Mouse (Mus musculus) hindbrain, embryonic 15.5 days (tissue): ENCODE results near the gene 4930507D05Rik. TPM values are rescaled to one million over a fixed set of nuclear protein-coding genes. Genes with fewer than 3 reads are reported as not detected.
"Not testable (repeated sequence)": the region's sequence is repeated elsewhere in the genome, so short reads cannot be mapped to it uniquely, and the experiment has no call there.

Experiments used
- ATAC-seq: fragments of 200-750 bp; cut with Nextera tagmentation; 2 replicates; pipeline ENCODE4 v1.8.0; 2017; ENCODE audit warnings: low read depth, moderate number of reproducible peaks, moderate TSS enrichment; ENCODE audit not compliant: low FRiP score
- H3K27ac ChIP-seq: fragments of 300-500 bp; sonication (generic); replicated peaks from 2 replicates; pipeline ENCODE4 v1.5.1; 2015; ENCODE audit warnings: mild to moderate bottlenecking, inconsistent platforms
- H3K27me3 ChIP-seq: fragments of 300-500 bp; sonication (generic); 2 replicates; pipeline ENCODE4 v1.6.1; 2015; ENCODE audit warnings: control low read depth, inconsistent platforms
- H3K36me3 ChIP-seq: fragments of 300-500 bp; sonication (generic); 2 replicates; pipeline ENCODE4 v1.6.1; 2015; ENCODE audit warnings: control low read depth, inconsistent platforms
- H3K4me1 ChIP-seq: fragments of 300-500 bp; sonication (generic); replicated peaks from 2 replicates; pipeline ENCODE4 v1.6.1; 2015; ENCODE audit warnings: control low read depth, inconsistent platforms
- H3K4me2 ChIP-seq: fragments of 300-500 bp; sonication (generic); 2 replicates; pipeline ENCODE4 v1.6.1; 2015; ENCODE audit warnings: moderate library complexity, mild to moderate bottlenecking, inconsistent platforms
- H3K4me3 ChIP-seq: fragments of 300-500 bp; sonication (generic); 2 replicates; pipeline ENCODE4 v1.5.1; 2015; ENCODE audit warnings: mild to moderate bottlenecking, inconsistent platforms
- H3K9ac ChIP-seq: fragments of 300-500 bp; sonication (generic); 2 replicates; pipeline ENCODE4 v1.6.1; 2015; ENCODE audit warnings: inconsistent platforms
- H3K9me3 ChIP-seq: fragments of 300-500 bp; sonication (generic); 2 replicates; pipeline ENCODE4 v1.6.1; 2016; ENCODE audit warnings: control low read depth, inconsistent platforms
- WGBS: fragments of 180-500 bp; shearing (Covaris S2); methylation state at CpG from one replicate; pipeline ENCODE4 v1.1.7; 2015; 5-methylcytosine and 5-hydroxymethylcytosine counted together
- polyA plus RNA-seq: library from polyadenylated mRNA; unstranded; fragments of >200 nt; fragmentation: Nextera tagmentation; extraction: Ambion mirVana; gene quantifications from 2 replicates; pipeline ENCODE4 v1.2.1, GENCODE M21; 2015

Gene 4930507D05Rik
- polyA plus RNA-seq, 1 experiment from 2014 or later: 0.91 TPM

DNA sequence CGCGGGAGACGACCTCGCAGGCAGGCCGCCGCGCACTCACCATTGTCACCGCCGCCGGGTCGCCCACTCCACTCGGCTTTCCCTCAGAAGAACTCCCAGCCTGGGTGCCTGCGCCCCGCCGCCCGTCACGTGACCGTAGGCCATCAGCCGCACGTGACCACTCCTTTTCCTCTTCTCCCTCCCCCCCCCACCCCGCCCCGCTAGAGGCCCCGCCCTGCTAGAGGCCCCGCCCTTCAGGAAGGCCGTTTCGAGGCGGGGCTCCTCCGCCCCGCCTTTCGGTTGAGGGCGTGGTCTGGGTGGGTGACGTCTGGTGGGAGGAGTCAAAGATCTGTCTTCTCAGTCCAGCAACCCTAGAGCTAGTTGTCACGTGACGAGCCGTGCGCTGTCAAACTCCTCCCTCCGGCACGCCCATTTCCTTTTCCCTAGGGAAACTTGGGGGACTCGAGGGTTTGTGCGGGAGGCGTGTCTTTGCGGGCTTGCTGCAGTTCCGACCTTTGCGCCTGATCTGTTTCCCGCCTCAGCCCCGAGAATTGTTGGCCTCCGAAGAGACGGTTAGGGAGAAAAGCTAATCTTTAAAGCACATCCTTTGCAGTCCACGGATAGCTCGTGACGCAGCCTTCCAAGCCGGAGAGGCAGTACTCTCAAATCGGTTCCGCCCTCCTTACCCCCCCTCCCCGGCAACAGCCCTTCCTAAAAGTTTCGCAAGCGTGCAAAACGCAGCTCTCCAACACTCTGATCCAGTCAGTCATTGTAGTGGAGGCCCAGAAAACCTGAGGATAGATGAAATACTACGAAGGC, 37.5 kb downstream of the 4930507D05Rik start, which contains the start of gene Vps26a:
Gene Vps26a, minus strand, starts transcription at position 188 of the 798 bp plus-strand sequence.
- peaks cover 21% of the 10 kb centered on the region for H3K4me1 ChIP-seq
- no peaks in the 10 kb centered on the region for H3K27me3 ChIP-seq
- ATAC-seq: peak; percentile 89

DNA sequence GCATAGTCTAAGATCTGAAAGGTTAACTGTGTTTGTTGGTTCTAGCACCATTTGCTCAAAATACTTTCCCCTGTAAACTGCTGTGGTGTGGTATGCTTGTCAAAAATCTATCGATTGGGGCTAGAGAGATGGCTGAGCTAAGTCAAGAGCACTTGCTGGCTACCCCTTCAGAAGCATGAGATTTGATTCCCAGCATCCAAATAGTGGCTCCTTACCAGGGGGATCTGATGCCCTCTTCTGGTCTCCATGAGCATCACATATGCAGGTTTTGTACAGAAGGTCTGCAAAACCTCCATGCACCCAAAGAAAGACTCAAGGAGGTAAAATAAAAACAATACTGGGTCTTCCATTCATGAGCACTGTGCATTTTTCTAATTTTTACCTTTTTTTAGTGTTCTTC, 39.0 kb downstream of the 4930507D05Rik start:
- no peak for ATAC-seq
- Histone ChIP-seq H3K9me3 (no peaks in the 10 kb centered on the region), H3K4me1 (peaks cover 21% of the 10 kb centered on the region), H3K27ac (no peak overlapping the region), H3K36me3 (no peaks in the 10 kb centered on the region), H3K27me3 (no peaks in the 10 kb centered on the region), H3K9ac (no peak overlapping the region), H3K4me3 (no peak overlapping the region), H3K4me2 (no peak overlapping the region)
- WGBS: 30% methylated on average over 1 of the region's 1 CpGs

More for the DNA sequence above, 37.5 kb downstream of the 4930507D05Rik start, which contains the start of gene Vps26a:
- Histone ChIP-seq H3K36me3 (no peaks in the 10 kb centered on the region), H3K4me2 (peak within 1 kb of the TSS; percentile 87), H3K9ac (peak within 1 kb of the TSS; percentile 91), H3K4me3 (peak within 1 kb of the TSS; percentile 99), H3K9me3 (no peaks in the 10 kb centered on the region), H3K27ac (peak within 1 kb of the TSS; percentile 88)
- under 1% methylated on average over 59 of the region's 59 CpGs for WGBS

DNA sequence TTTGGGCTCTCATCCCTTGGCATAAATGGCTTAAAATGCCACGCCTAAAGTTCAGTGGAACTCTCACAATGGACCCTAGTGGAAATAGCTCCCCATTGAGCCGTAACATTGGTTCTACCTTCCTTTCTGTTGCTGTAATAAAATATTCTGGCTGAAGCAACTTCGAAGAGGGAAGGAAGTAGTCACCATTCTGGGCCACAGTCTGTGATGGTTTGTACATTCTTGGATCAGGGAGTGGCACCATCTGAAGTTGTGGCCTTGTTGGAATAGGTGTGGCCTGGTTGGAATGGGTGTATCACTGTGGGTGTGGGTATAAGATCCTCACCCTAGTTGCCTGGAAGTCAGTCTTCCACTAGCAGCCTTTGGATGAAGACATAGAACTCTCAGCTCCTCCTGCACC, 42.4 kb downstream of the 4930507D05Rik start:
- not testable (repeated sequence) for ATAC-seq, H3K36me3 ChIP-seq, H3K27ac ChIP-seq, H3K9ac ChIP-seq, H3K9me3 ChIP-seq, H3K4me3 ChIP-seq, H3K4me2 ChIP-seq, H3K27me3 ChIP-seq, H3K4me1 ChIP-seq
- 85% methylated on average over 3 of the region's 3 CpGs for WGBS

DNA sequence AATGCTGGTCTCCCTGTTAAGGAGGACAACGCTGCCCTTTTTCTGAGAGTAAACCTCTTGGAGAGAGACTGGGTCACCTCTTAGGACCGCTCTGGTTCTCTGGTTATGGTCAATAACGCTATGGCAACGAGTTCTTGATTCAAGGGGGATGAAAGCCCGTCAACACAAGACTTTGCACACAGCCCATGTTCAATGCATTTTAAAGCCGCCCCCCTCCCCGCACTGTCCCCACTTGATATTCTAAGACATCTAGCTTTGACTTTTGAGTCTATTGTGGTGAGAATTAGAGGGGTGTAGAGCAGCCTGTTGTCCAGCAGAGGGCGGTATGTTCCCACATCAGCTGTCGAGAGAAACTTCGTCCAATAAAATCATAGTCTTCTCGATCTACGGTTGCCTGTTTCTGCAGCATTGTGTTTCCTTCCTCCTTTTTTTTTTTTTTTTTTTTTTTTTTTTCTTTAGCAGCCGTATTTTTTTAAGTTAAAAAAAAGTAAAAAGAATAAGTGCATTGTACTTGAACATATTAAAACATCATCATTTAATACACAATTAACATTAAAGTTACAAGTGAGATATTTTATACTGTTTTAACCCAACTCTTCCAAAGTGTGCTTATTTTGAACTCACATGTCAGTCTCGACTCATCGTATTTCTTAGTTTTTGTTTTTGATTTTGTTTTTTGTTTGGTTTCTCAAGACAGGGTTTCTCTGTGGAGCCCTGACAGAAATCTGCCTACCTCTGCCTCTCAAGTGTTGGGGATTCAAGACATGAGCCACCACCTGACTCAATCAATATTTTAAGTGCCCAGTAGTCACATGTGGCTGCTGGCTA, 51.0 kb downstream of the 4930507D05Rik start:
- Histone ChIP-seq H3K9ac (no peak overlapping the region), H3K9me3 (no peaks in the 10 kb centered on the region), H3K27me3 (no peaks in the 10 kb centered on the region), H3K4me2 (peak overlapping the region; percentile 47), H3K36me3 (no peaks in the 10 kb centered on the region), H3K27ac (no peak overlapping the region), H3K4me3 (peak overlapping the region; percentile 19; the same call in 1 of the 2 replicates), H3K4me1 (0 out of 2 replicates have a peak, but pooled peaks cover 2% of the 10 kb centered on the region)
- peak; percentile 69 for ATAC-seq
- WGBS: 25% methylated on average over 15 of the region's 15 CpGs

Other genes with a start within 250 kb of the 4930507D05Rik start
- 19.9 and 22.2 TPM in 2 replicates for gene Tspan15, start 218.2 kb upstream of the 4930507D05Rik start, polyA plus RNA-seq
- gene Tacr2, start 197.1 kb upstream of the 4930507D05Rik start, polyA plus RNA-seq: 0.07 TPM in 1 of 2 replicates, not detected in the other
- 128 and 140 TPM in 2 replicates for gene Hk1, start 69.6 kb upstream of the 4930507D05Rik start, polyA plus RNA-seq
- gene Hkdc1, start 27.0 kb upstream of the 4930507D05Rik start, polyA plus RNA-seq: 0.59 and 0.97 TPM in 2 replicates
- 21.3 and 21.5 TPM in 2 replicates for gene Supv3l1, start 249 bp downstream of the 4930507D05Rik start, polyA plus RNA-seq
- 53.9 and 57.2 TPM in 2 replicates for gene Vps26a, start 37.3 kb downstream of the 4930507D05Rik start, polyA plus RNA-seq
- gene Srgn, start 78.0 kb downstream of the 4930507D05Rik start, polyA plus RNA-seq: 10.1 and 11.5 TPM in 2 replicates
- gene Kif1bp, start 129.0 kb downstream of the 4930507D05Rik start, polyA plus RNA-seq: 73.3 and 77.9 TPM in 2 replicates
- 12.4 and 12.9 TPM in 2 replicates for gene Ddx21, start 152.8 kb downstream of the 4930507D05Rik start, polyA plus RNA-seq
- gene Ddx50, start 201.7 kb downstream of the 4930507D05Rik start, polyA plus RNA-seq: 82.8 and 83.0 TPM in 2 replicates